Mouse (Mus musculus) forebrain, embryonic 16.5 days (tissue): ENCODE data around the gene Rffl. TPM values are rescaled to one million over a fixed set of nuclear protein-coding genes. Genes with fewer than 3 reads are reported as not detected.

Experiments used
- ATAC-seq: fragments of 200-750 bp; cut with Nextera tagmentation; 2 replicates; pipeline ENCODE4 v1.8.0; 2017; ENCODE audit warnings: mild to moderate bottlenecking, moderate library complexity
- H3K27ac ChIP-seq: fragments of 300-500 bp; sonication (generic); 2 replicates; pipeline ENCODE4 v1.5.1; 2014; ENCODE audit warnings: low read length, control low read depth
- H3K27me3 ChIP-seq: fragments of 300-500 bp; sonication (generic); replicated peaks from 2 replicates; pipeline ENCODE4 v1.6.1; 2014; ENCODE audit warnings: low read length; ENCODE audit not compliant: control insufficient read depth, insufficient read depth
- H3K36me3 ChIP-seq: fragments of 300-500 bp; sonication (generic); 2 replicates; pipeline ENCODE4 v1.6.1; 2014; ENCODE audit not compliant: control insufficient read depth, insufficient read depth
- H3K4me1 ChIP-seq: fragments of 300-500 bp; sonication (generic); replicated peaks from 2 replicates; pipeline ENCODE4 v1.6.1; 2014; ENCODE audit warnings: low read length; ENCODE audit not compliant: control insufficient read depth, insufficient read depth
- H3K4me2 ChIP-seq: fragments of 300-500 bp; sonication (generic); 2 replicates; pipeline ENCODE4 v1.6.1; 2014; ENCODE audit warnings: mild to moderate bottlenecking, low read length, control low read depth
- H3K4me3 ChIP-seq: fragments of 300-500 bp; sonication (generic); replicated peaks from 2 replicates; pipeline ENCODE4 v1.5.1; 2014; ENCODE audit warnings: mild to moderate bottlenecking, low read length, control low read depth
- H3K9ac ChIP-seq: fragments of 300-500 bp; sonication (generic); replicated peaks from 2 replicates; pipeline ENCODE4 v1.6.1; 2014; ENCODE audit warnings: low read depth, low read length, control low read depth
- H3K9me3 ChIP-seq: fragments of 300-500 bp; sonication (generic); 2 replicates; pipeline ENCODE4 v1.6.1; 2016; ENCODE audit warnings: low read length; ENCODE audit not compliant: control insufficient read depth
- WGBS: fragments of 180-500 bp; shearing (Covaris S2); extraction: QIAGEN DNeasy Blood & Tissue Kit; methylation state at CpG from one replicate; pipeline ENCODE4 v1.1.7; 2014; 5-methylcytosine and 5-hydroxymethylcytosine counted together
- polyA plus RNA-seq: library from polyadenylated mRNA; unstranded; fragments of >200 nt; fragmentation: Nextera tagmentation; extraction: Ambion mirVana; gene quantifications from 2 replicates; pipeline ENCODE4 v1.2.1, GENCODE M21; 2015

The Rffl gene
- polyA plus RNA-seq, 1 experiment from 2014 or later = 8.8 TPM

DNA sequence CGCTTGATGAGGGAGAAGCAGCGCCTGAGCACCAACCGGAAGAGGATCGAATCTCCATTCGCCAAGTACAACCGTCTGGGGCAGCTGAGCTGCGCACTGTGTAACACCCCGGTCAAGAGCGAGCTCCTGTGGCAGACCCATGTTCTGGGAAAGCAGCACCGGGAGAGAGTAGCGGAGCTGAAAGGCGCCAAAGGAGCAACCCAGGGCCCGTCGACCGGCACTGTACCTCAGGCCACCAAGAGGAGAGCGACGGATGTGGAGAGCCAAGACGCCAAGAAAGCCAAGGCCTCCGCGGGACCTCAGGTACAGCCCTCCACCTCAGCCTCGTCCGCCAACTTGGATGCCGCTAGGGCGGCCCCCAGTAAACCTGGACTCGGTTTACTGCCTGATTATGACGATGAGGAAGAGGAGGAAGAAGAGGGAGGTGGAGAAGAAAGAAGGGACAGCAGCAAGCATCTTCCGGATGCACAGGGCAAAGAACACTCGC is 106.5 kb downstream of the Rffl start:
- Histone ChIP-seq H3K4me1 (peaks cover 22% of the 10 kb centered on the region), H3K36me3 (peaks cover 7% of the 10 kb centered on the region), H3K9me3 (peaks cover 3% of the 10 kb centered on the region; the same call in 1 of the 2 replicates), H3K4me3 (peak overlapping the region; percentile 86), H3K27me3 (0 out of 2 replicates have a peak, but pooled peaks cover 2% of the 10 kb centered on the region), H3K4me2 (peak overlapping the region; percentile 92), H3K27ac (peak overlapping the region; percentile 93), H3K9ac (peak overlapping the region; percentile 84)
- 1% methylated on average over 28 of the region's 28 CpGs for WGBS
- ATAC-seq = peak; percentile 65

GRCm38 (mm10) chr11:82763742-82764437 is 107.1 kb downstream of the Rffl start, which contains the start of the genes Cct6b and Zfp830:
Gene Cct6b (minus strand): TSS chr11:82764321.
Gene Zfp830 (plus strand): TSS chr11:82764345.
- Histone ChIP-seq H3K9ac (peak within 1 kb of the TSS; percentile 84), H3K4me2 (peak within 1 kb of the TSS; percentile 92), H3K27me3 (0 out of 2 replicates have a peak, but pooled peaks cover 2% of the 10 kb centered on the region), H3K36me3 (peaks cover 7% of the 10 kb centered on the region), H3K4me3 (peak within 1 kb of the TSS; percentile 86), H3K27ac (peak within 1 kb of the TSS; percentile 93), H3K4me1 (peaks cover 22% of the 10 kb centered on the region), H3K9me3 (peaks cover 3% of the 10 kb centered on the region; the same call in 1 of the 2 replicates)
- WGBS = under 1% methylated on average over 44 of the region's 44 CpGs
- peak; percentile 99 for ATAC-seq

DNA sequence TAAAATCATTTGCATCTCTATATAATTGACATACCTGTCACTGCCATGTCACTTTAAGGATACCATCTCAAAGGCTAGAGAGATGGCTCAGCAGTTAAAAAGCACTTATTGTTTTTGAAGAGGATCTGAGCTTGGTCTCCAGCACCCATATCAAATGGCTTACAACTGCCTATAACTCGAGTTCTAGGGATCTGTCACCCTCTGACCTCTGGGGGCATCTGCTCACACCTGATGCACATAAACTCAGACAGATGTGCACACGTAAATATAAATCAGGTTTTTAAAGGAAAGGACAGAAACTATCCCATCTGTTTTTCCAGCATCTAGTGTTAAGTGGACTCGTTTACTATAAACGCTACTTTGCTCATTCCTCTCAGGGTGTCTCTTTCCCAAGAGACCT is 107.7 kb downstream of the Rffl start:
- peaks cover 22% of the 10 kb centered on the region for H3K4me1 ChIP-seq
- ATAC-seq = no peak
- H3K4me3 ChIP-seq = peak overlapping the region; percentile 86
- WGBS = 13% methylated on average over 4 of the region's 4 CpGs
- peaks cover under 1% of the 10 kb centered on the region; the same call in 1 of the 2 replicates for H3K36me3 ChIP-seq
- peak overlapping the region; percentile 84 for H3K9ac ChIP-seq
- H3K9me3 ChIP-seq = peaks cover 3% of the 10 kb centered on the region; the same call in 1 of the 2 replicates
- H3K27ac ChIP-seq = peak overlapping the region; percentile 93
- peak overlapping the region; percentile 92 for H3K4me2 ChIP-seq
- 0 out of 2 replicates have a peak, but pooled peaks cover 2% of the 10 kb centered on the region for H3K27me3 ChIP-seq

GRCm38 (mm10) chr11:82762286-82762829 is 108.7 kb downstream of the Rffl start:
- H3K9me3 ChIP-seq = peaks cover 3% of the 10 kb centered on the region; the same call in 1 of the 2 replicates
- H3K27me3 ChIP-seq = 0 out of 2 replicates have a peak, but pooled peaks cover 2% of the 10 kb centered on the region
- H3K4me1 ChIP-seq = peaks cover 22% of the 10 kb centered on the region
- no peak overlapping the region for H3K4me2 ChIP-seq
- H3K27ac ChIP-seq = no peak overlapping the region
- no peaks in the 10 kb centered on the region for H3K36me3 ChIP-seq
- ATAC-seq = no peak
- 87% methylated on average over 6 of the region's 6 CpGs for WGBS
- H3K9ac ChIP-seq = no peak overlapping the region
- H3K4me3 ChIP-seq = no peak overlapping the region

- H3K9me3 ChIP-seq = no peaks in the 10 kb centered on the region
- H3K9ac ChIP-seq = no peak overlapping the region
- no peak for ATAC-seq
- H3K4me3 ChIP-seq = no peak overlapping the region
- no peaks in the 10 kb centered on the region for H3K36me3 ChIP-seq
- H3K27me3 ChIP-seq = 0 out of 2 replicates have a peak, but pooled peaks cover 2% of the 10 kb centered on the region
- 95% methylated on average over 1 of the region's 1 CpGs for WGBS
- no peak overlapping the region for H3K27ac ChIP-seq
- H3K4me1 ChIP-seq = no peaks in the 10 kb centered on the region
- H3K4me2 ChIP-seq = no peak overlapping the region
Observed at GRCm38 (mm10) chr11:82755919-82756318, 115.1 kb downstream of the Rffl start.

Other genes with a start within 250 kb of the Rffl start
- 0.30 and 0.39 TPM in 2 replicates for gene Cct6b, start 106.9 kb downstream of the Rffl start, polyA plus RNA-seq
- gene Zfp830, start 106.9 kb downstream of the Rffl start, polyA plus RNA-seq = 33.5 and 35.9 TPM in 2 replicates
- 33.4 and 34.0 TPM in 2 replicates for gene Lig3, start 90.1 kb downstream of the Rffl start, polyA plus RNA-seq
- 13.5 and 15.2 TPM in 2 replicates for gene Rad51d, start 19.4 kb upstream of the Rffl start, polyA plus RNA-seq
- gene Fndc8, start 20.9 kb upstream of the Rffl start, polyA plus RNA-seq = 0.43 and 1.1 TPM in 2 replicates
- gene Nle1, start 37.2 kb upstream of the Rffl start, polyA plus RNA-seq = 33.3 and 39.7 TPM in 2 replicates
- 0.96 and 1.6 TPM in 2 replicates for gene Unc45b, start 39.3 kb upstream of the Rffl start, polyA plus RNA-seq
- gene Slfn5, start 80.1 kb upstream of the Rffl start, polyA plus RNA-seq = 1.3 and 1.8 TPM in 2 replicates
- 5.7 and 6.5 TPM in 2 replicates for gene Slfn9, start 120.6 kb upstream of the Rffl start, polyA plus RNA-seq
- 0.11 and 0.26 TPM in 2 replicates for gene Slfn8, start 149.6 kb upstream of the Rffl start, polyA plus RNA-seq
- gene Slfn2, start 193.9 kb upstream of the Rffl start, polyA plus RNA-seq = 0.73 and 1.1 TPM in 2 replicates
- not detected in 2 replicates for gene Slfn1, start 245.6 kb upstream of the Rffl start, polyA plus RNA-seq